Mouse (Mus musculus) midbrain, embryonic 15.5 days (tissue): ENCODE data around the gene Hspa12a. TPM values are rescaled to one million over a fixed set of nuclear protein-coding genes. Genes with fewer than 3 reads are reported as not detected.

Experiments used
- ATAC-seq: fragments of 200-750 bp; cut with Nextera tagmentation; replicated peaks from 2 replicates; pipeline ENCODE4 v1.8.0; 2017; ENCODE audit warnings: moderate TSS enrichment
- H3K27ac ChIP-seq: fragments of 300-500 bp; sonication (generic); 2 replicates; pipeline ENCODE4 v1.5.1; 2015; ENCODE audit warnings: mild to moderate bottlenecking, inconsistent platforms
- H3K27me3 ChIP-seq: fragments of 300-500 bp; sonication (generic); replicated peaks from 2 replicates; pipeline ENCODE4 v1.6.1; 2015; ENCODE audit warnings: inconsistent platforms
- H3K36me3 ChIP-seq: fragments of 300-500 bp; sonication (generic); replicated peaks from 2 replicates; pipeline ENCODE4 v1.6.1; 2015; ENCODE audit warnings: inconsistent platforms
- H3K4me1 ChIP-seq: fragments of 300-500 bp; sonication (generic); 2 replicates; pipeline ENCODE4 v1.6.1; 2015; ENCODE audit warnings: inconsistent platforms
- H3K4me2 ChIP-seq: fragments of 300-500 bp; sonication (generic); 2 replicates; pipeline ENCODE4 v1.6.1; 2015; ENCODE audit warnings: inconsistent platforms, mild to moderate bottlenecking, moderate library complexity
- H3K4me3 ChIP-seq: fragments of 300-500 bp; sonication (generic); 2 replicates; pipeline ENCODE4 v1.5.1; 2015; ENCODE audit warnings: mild to moderate bottlenecking, inconsistent platforms
- H3K9ac ChIP-seq: fragments of 300-500 bp; sonication (generic); 2 replicates; pipeline ENCODE4 v1.6.1; 2015; ENCODE audit warnings: mild to moderate bottlenecking, inconsistent platforms
- H3K9me3 ChIP-seq: fragments of 300-500 bp; sonication (generic); 2 replicates; pipeline ENCODE4 v1.6.1; 2016; ENCODE audit warnings: inconsistent platforms
- WGBS: fragments of 180-500 bp; shearing (Covaris S2); methylation state at CpG from one replicate; pipeline ENCODE4 v1.1.7; 2015; ENCODE audit warnings: mixed read lengths; 5-methylcytosine and 5-hydroxymethylcytosine counted together
- polyA plus RNA-seq: library from polyadenylated mRNA; unstranded; fragments of >200 nt; fragmentation: Nextera tagmentation; extraction: Ambion mirVana; gene quantifications from 2 replicates; pipeline ENCODE4 v1.2.1, GENCODE M21; 2015

Hspa12a gene
- polyA plus RNA-seq, 1 experiment from 2014 or later, result 53.0 TPM

GRCm38 (mm10) chr19:58952236-58952635 is 8.8 kb upstream of the Hspa12a start:
- Histone ChIP-seq H3K36me3 (no peaks in the 10 kb centered on the region), H3K4me1 (no peaks in the 10 kb centered on the region)

GRCm38 (mm10) chr19:58951521-58951920 is 8.1 kb upstream of the Hspa12a start:
- peaks cover 26% of the 10 kb centered on the region for H3K27me3 ChIP-seq
- WGBS, result 91% methylated on average over 3 of the region's 3 CpGs
- no peak overlapping the region for H3K4me2 ChIP-seq
- no peaks in the 10 kb centered on the region for H3K9me3 ChIP-seq
- no peak for ATAC-seq
- no peaks in the 10 kb centered on the region for H3K4me1 ChIP-seq
- no peak overlapping the region for H3K4me3 ChIP-seq
- H3K9ac ChIP-seq, result no peak overlapping the region
- no peak overlapping the region for H3K27ac ChIP-seq
- H3K36me3 ChIP-seq, result no peaks in the 10 kb centered on the region

More at GRCm38 (mm10) chr19:58952236-58952635, 8.8 kb upstream of the Hspa12a start:
- WGBS, result 72% methylated on average over 12 of the region's 13 CpGs
- ATAC-seq, result no peak
- H3K9ac ChIP-seq, result no peak overlapping the region
- H3K4me3 ChIP-seq, result no peak overlapping the region
- no peaks in the 10 kb centered on the region for H3K9me3 ChIP-seq
- no peak overlapping the region for H3K4me2 ChIP-seq
- no peak overlapping the region for H3K27ac ChIP-seq
- peaks cover 21% of the 10 kb centered on the region; the same call in 1 of the 2 replicates for H3K27me3 ChIP-seq

- peaks cover 13% of the 10 kb centered on the region for H3K4me1 ChIP-seq
- WGBS, result 87% methylated on average over 7 of the region's 7 CpGs
- no peaks in the 10 kb centered on the region for H3K36me3 ChIP-seq
- no peaks in the 10 kb centered on the region for H3K9me3 ChIP-seq
- H3K9ac ChIP-seq, result no peak overlapping the region
- no peak overlapping the region for H3K4me3 ChIP-seq
- no peak for ATAC-seq
- H3K27ac ChIP-seq, result no peak overlapping the region
- H3K4me2 ChIP-seq, result no peak overlapping the region
- H3K27me3 ChIP-seq, result peaks cover 33% of the 10 kb centered on the region
Measured at GRCm38 (mm10) chr19:58945959-58946358, 2.5 kb upstream of the Hspa12a start.

- H3K36me3 ChIP-seq, result no peaks in the 10 kb centered on the region
- no peak overlapping the region for H3K4me2 ChIP-seq
- peaks cover 60% of the 10 kb centered on the region for H3K27me3 ChIP-seq
- no peak overlapping the region for H3K27ac ChIP-seq
- H3K4me1 ChIP-seq, result peaks cover 13% of the 10 kb centered on the region
- no peak for ATAC-seq
- H3K4me3 ChIP-seq, result no peak overlapping the region
- no peak overlapping the region for H3K9ac ChIP-seq
- H3K9me3 ChIP-seq, result no peaks in the 10 kb centered on the region
- WGBS, result 5% methylated on average over 4 of the region's 4 CpGs
Measured at GRCm38 (mm10) chr19:58933062-58933461, 10.4 kb downstream of the Hspa12a start.

- H3K4me3 ChIP-seq, result no peak overlapping the region
- H3K9ac ChIP-seq, result no peak overlapping the region
- WGBS, result 10% methylated on average over 16 of the region's 16 CpGs
- no peaks in the 10 kb centered on the region for H3K36me3 ChIP-seq
- no peak overlapping the region for H3K4me2 ChIP-seq
- no peaks in the 10 kb centered on the region for H3K9me3 ChIP-seq
- H3K27ac ChIP-seq, result no peak overlapping the region
- peaks cover 59% of the 10 kb centered on the region for H3K27me3 ChIP-seq
- H3K4me1 ChIP-seq, result peaks cover 13% of the 10 kb centered on the region
- peak; percentile 62 for ATAC-seq
Measured at GRCm38 (mm10) chr19:58931081-58931800, 12.2 kb downstream of the Hspa12a start.

- no peak for ATAC-seq
- no peaks in the 10 kb centered on the region for H3K36me3 ChIP-seq
- WGBS, result 21% methylated on average over 7 of the region's 7 CpGs
- H3K4me2 ChIP-seq, result peak overlapping the region; percentile 28; the same call in 1 of the 2 replicates
- H3K4me3 ChIP-seq, result no peak overlapping the region
- peaks cover 10% of the 10 kb centered on the region; the same call in 1 of the 2 replicates for H3K4me1 ChIP-seq
- H3K9ac ChIP-seq, result no peak overlapping the region
- no peak overlapping the region for H3K27ac ChIP-seq
- no peaks in the 10 kb centered on the region for H3K9me3 ChIP-seq
- H3K27me3 ChIP-seq, result peaks cover 9% of the 10 kb centered on the region; the same call in 1 of the 2 replicates
Measured at GRCm38 (mm10) chr19:58919148-58919547, 24.3 kb downstream of the Hspa12a start.

GRCm38 (mm10) chr19:58918597-58918996 is 24.9 kb downstream of the Hspa12a start:
- 0 out of 2 replicates have a peak overlapping the region, but pooled peaks have one; percentile 1 for H3K4me3 ChIP-seq
- no peak for ATAC-seq
- H3K27me3 ChIP-seq, result peaks cover 9% of the 10 kb centered on the region; the same call in 1 of the 2 replicates
- WGBS, result 6% methylated on average over 11 of the region's 11 CpGs
- no peak overlapping the region for H3K9ac ChIP-seq
- H3K4me1 ChIP-seq, result peaks cover 10% of the 10 kb centered on the region; the same call in 1 of the 2 replicates
- H3K9me3 ChIP-seq, result no peaks in the 10 kb centered on the region
- H3K27ac ChIP-seq, result no peak overlapping the region
- H3K36me3 ChIP-seq, result no peaks in the 10 kb centered on the region
- peak overlapping the region; percentile 28 for H3K4me2 ChIP-seq

- H3K36me3 ChIP-seq, result no peaks in the 10 kb centered on the region
- no peak overlapping the region for H3K4me3 ChIP-seq
- H3K27ac ChIP-seq, result no peak overlapping the region
- H3K27me3 ChIP-seq, result peaks cover 9% of the 10 kb centered on the region; the same call in 1 of the 2 replicates
- peaks cover 5% of the 10 kb centered on the region; the same call in 1 of the 2 replicates for H3K4me1 ChIP-seq
- H3K9ac ChIP-seq, result no peak overlapping the region
- no peaks in the 10 kb centered on the region for H3K9me3 ChIP-seq
- no peak for ATAC-seq
- WGBS, result 74% methylated on average over 6 of the region's 6 CpGs
- no peak overlapping the region for H3K4me2 ChIP-seq
Measured at GRCm38 (mm10) chr19:58913301-58913700, 30.2 kb downstream of the Hspa12a start.

- H3K36me3 ChIP-seq, result no peaks in the 10 kb centered on the region
- peak overlapping the region; percentile 31 for H3K4me3 ChIP-seq
- H3K4me2 ChIP-seq, result peak overlapping the region; percentile 46
- ATAC-seq, result peak; percentile 63
- no peaks in the 10 kb centered on the region for H3K9me3 ChIP-seq
- no peak overlapping the region for H3K27ac ChIP-seq
- H3K9ac ChIP-seq, result peak overlapping the region; percentile 2; the same call in 1 of the 2 replicates
- WGBS, result 9% methylated on average over 9 of the region's 9 CpGs
- H3K27me3 ChIP-seq, result peaks cover 6% of the 10 kb centered on the region; the same call in 1 of the 2 replicates
- H3K4me1 ChIP-seq, result peaks cover 5% of the 10 kb centered on the region; the same call in 1 of the 2 replicates
Measured at GRCm38 (mm10) chr19:58911386-58911785, 32.1 kb downstream of the Hspa12a start.

- peak; percentile 67 for ATAC-seq
- 2% methylated on average over 11 of the region's 11 CpGs for WGBS
- Histone ChIP-seq H3K27me3 (peaks cover 3% of the 10 kb centered on the region; the same call in 1 of the 2 replicates), H3K4me1 (peaks cover 5% of the 10 kb centered on the region; the same call in 1 of the 2 replicates), H3K9me3 (no peaks in the 10 kb centered on the region), H3K9ac (peak overlapping the region; percentile 2; the same call in 1 of the 2 replicates), H3K4me2 (peak overlapping the region; percentile 46), H3K27ac (no peak overlapping the region), H3K4me3 (peak overlapping the region; percentile 31), H3K36me3 (no peaks in the 10 kb centered on the region)
Measured at GRCm38 (mm10) chr19:58910941-58911368, 32.5 kb downstream of the Hspa12a start.

GRCm38 (mm10) chr19:58908018-58908417 is 35.4 kb downstream of the Hspa12a start:
- Histone ChIP-seq H3K4me3 (no peak overlapping the region), H3K9ac (no peak overlapping the region), H3K27me3 (peaks cover 8% of the 10 kb centered on the region; the same call in 1 of the 2 replicates), H3K36me3 (no peaks in the 10 kb centered on the region), H3K4me1 (peaks cover 8% of the 10 kb centered on the region; the same call in 1 of the 2 replicates), H3K27ac (no peak overlapping the region), H3K4me2 (no peak overlapping the region), H3K9me3 (no peaks in the 10 kb centered on the region)
- 84% methylated on average over 10 of the region's 10 CpGs for WGBS
- ATAC-seq, result no peak

- no peak overlapping the region for H3K27ac ChIP-seq
- no peak overlapping the region for H3K4me2 ChIP-seq
- H3K4me3 ChIP-seq, result no peak overlapping the region
- H3K4me1 ChIP-seq, result peaks cover 8% of the 10 kb centered on the region; the same call in 1 of the 2 replicates
- no peaks in the 10 kb centered on the region for H3K9me3 ChIP-seq
- WGBS, result 37% methylated on average over 9 of the region's 9 CpGs
- H3K36me3 ChIP-seq, result no peaks in the 10 kb centered on the region
- H3K27me3 ChIP-seq, result peaks cover 8% of the 10 kb centered on the region; the same call in 1 of the 2 replicates
- ATAC-seq, result no peak
- H3K9ac ChIP-seq, result no peak overlapping the region
Measured at GRCm38 (mm10) chr19:58906685-58907084, 36.8 kb downstream of the Hspa12a start.
